Mouse (Mus musculus): ENCODE measurements at regions not wholly inside any gene's neighbourhood (a gene's known extent, or its start where the extent isn't known, plus 50 kb on each side); places are given as distances from the start of the nearest gene placed in this dataset.

GRCm38 (mm10) chr1:42527746-42528476, 167.7 kb upstream of the Pou3f3 start:
- TF ChIP-seq CTCF (IDR thresholded peaks at IDR 0.05 in 2 of 3, conservative IDR thresholded peaks at IDR 0.05 in 1 of 3; ENCODE audit: control insufficient read depth in 1 of 3, insufficient read depth in 1 of 3, low read depth in 2 of 3, low read length in 3 of 3, poor library complexity in 1 of 3, severe bottlenecking in 1 of 3) (no peak), ZKSCAN1 (IDR thresholded peaks at IDR 0.05; ENCODE audit: low read depth, low read length) (no peak), UBTF (IDR thresholded peaks at IDR 0.05; ENCODE audit: borderline replicate concordance, insufficient read depth, low read depth, low read length) (no peak), KAT2A (conservative IDR thresholded peaks at IDR 0.05; ENCODE audit: low read depth, low read length) (no peak), ETS1 (IDR thresholded peaks at IDR 0.05; ENCODE audit: low read depth, low read length) (no peak), ZNF384 (IDR thresholded peaks at IDR 0.05; ENCODE audit: low read depth, low read length) (no peak), POLR2A (IDR thresholded peaks at IDR 0.05; ENCODE audit: control insufficient read depth in 1 of 2, insufficient read depth in 1 of 2, low read depth in 1 of 2, low read length in 2 of 2, poor library complexity in 1 of 2) (no peak), USF1 (IDR thresholded peaks at IDR 0.05; ENCODE audit: low read depth, low read length) (no peak), MXI1 (IDR thresholded peaks at IDR 0.05; ENCODE audit: low read depth, low read length) (no peak), MAFK (IDR thresholded peaks at IDR 0.05; ENCODE audit: borderline replicate concordance, low read depth, low read length) (no peak), ZMIZ1 (IDR thresholded peaks at IDR 0.05; ENCODE audit: low read depth, low read length) (no peak), E2F4 (IDR thresholded peaks at IDR 0.05; ENCODE audit: borderline replicate concordance, low read depth, low read length) (no peak), SMC3 (IDR thresholded peaks at IDR 0.05; ENCODE audit: low read depth, low read length) (no peak), ZC3H11A (IDR thresholded peaks at IDR 0.05; ENCODE audit: low read depth, low read length) (no peak)

All from MEL (cell line).